Mouse (Mus musculus): ENCODE measurements around the gene Dcaf5. TPM values are rescaled to one million over a fixed set of nuclear protein-coding genes. Genes with fewer than 3 reads are reported as not detected.
"Not testable (repeated sequence)": the region's sequence is repeated elsewhere in the genome, so short reads cannot be mapped to it uniquely, and the experiment has no call there.

Dcaf5 gene
- 9.9 and 10.8 TPM in 2 replicates for polyA plus RNA-seq (2012; ENCODE audit: insufficient read depth, low replicate concordance)

- Histone ChIP-seq H3K27me3 (replicated peaks) (no peaks in the 10 kb centered on the region), H3K9me3 (no peaks in the 10 kb centered on the region), H3K4me1 (peaks cover 32% of the 10 kb centered on the region), H3K36me3 (replicated peaks; ENCODE audit: low read length) (peaks cover 21% of the 10 kb centered on the region), H3K4me3 (replicated peaks) (peak within 1 kb of the TSS; percentile 98)
- TF ChIP-seq FLI1 (IDR thresholded peaks at IDR 0.05; ENCODE audit: low read length), result no peak
- TF ChIP-seq GATA1 (IDR thresholded peaks at IDR 0.05; ENCODE audit: borderline replicate concordance, low read length), result no peak
Observed at GRCm38 (mm10) chr12:80436336-80436976, at the start of gene Dcaf5. Gene Dcaf5 (minus strand): TSS chr12:80436601.

DNA sequence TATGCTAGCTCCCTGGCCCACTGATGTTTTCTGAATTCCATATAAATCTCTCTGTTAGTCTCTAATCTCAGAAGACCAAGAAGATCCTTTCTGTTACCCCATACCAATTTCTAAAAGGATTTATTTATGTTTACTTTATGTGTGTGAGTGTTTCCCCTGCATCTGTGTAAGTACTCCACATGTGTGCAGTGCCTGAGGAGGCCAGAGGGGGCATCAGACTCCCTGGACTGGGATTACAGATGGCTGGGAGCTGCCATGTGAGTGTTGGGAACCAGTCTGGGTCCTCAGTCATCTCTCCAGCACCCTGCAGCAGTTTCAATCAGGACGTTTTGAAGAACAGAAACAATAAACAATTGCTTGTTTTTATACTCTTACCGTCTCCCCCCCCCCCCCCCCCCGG is 47.0 kb upstream of the Dcaf5 start:
- no peaks in the 10 kb centered on the region for H3K27me3 ChIP-seq (replicated peaks)
- H3K4me3 ChIP-seq (replicated peaks), result no peak overlapping the region
- H3K9me3 ChIP-seq, result no peaks in the 10 kb centered on the region
- no peaks in the 10 kb centered on the region for H3K4me1 ChIP-seq
- TF ChIP-seq FLI1 (IDR thresholded peaks at IDR 0.05; ENCODE audit: low read length), result no peak
- TF ChIP-seq GATA1 (IDR thresholded peaks at IDR 0.05; ENCODE audit: borderline replicate concordance, low read length), result no peak
- H3K36me3 ChIP-seq (replicated peaks; ENCODE audit: low read length), result peaks cover 70% of the 10 kb centered on the region

DNA sequence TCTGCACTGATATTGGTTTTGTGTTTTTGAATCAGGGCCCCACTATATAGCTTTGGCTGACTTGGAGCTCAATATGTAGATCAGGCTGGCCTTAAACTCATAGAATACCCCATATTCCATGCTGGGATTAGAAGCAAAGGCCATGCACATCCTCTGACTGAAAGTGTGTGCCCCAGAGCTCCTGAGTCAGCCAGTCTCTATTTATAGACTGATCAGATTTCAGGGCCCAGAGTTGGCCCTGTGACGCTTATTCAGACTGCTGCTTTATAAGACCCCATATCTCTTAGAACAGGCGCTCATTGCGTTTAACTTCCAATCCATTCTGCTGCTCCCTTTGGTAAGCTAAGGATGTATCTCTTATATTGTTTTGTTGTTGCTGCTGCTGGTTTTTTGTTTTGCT is 43.6 kb upstream of the Dcaf5 start:
- Histone ChIP-seq H3K4me3 (replicated peaks) (no peak overlapping the region), H3K36me3 (replicated peaks; ENCODE audit: low read length) (peaks cover 53% of the 10 kb centered on the region), H3K27me3 (replicated peaks) (no peaks in the 10 kb centered on the region), H3K9me3 (no peaks in the 10 kb centered on the region), H3K4me1 (peaks cover 4% of the 10 kb centered on the region)
- no peak for TF ChIP-seq GATA1 (IDR thresholded peaks at IDR 0.05; ENCODE audit: borderline replicate concordance, low read length)

- Histone ChIP-seq H3K9me3 (no peaks in the 10 kb centered on the region), H3K4me1 (peaks cover 31% of the 10 kb centered on the region), H3K4me3 (replicated peaks) (peak overlapping the region; percentile 46), H3K27me3 (replicated peaks) (no peaks in the 10 kb centered on the region), H3K36me3 (replicated peaks; ENCODE audit: low read length) (peaks cover 11% of the 10 kb centered on the region)
- TF ChIP-seq GATA1 (IDR thresholded peaks at IDR 0.05; ENCODE audit: borderline replicate concordance, low read length) (no peak), FLI1 (IDR thresholded peaks at IDR 0.05; ENCODE audit: low read length) (no peak)
Observed at GRCm38 (mm10) chr12:80473731-80474130, 37.3 kb upstream of the Dcaf5 start.

DNA sequence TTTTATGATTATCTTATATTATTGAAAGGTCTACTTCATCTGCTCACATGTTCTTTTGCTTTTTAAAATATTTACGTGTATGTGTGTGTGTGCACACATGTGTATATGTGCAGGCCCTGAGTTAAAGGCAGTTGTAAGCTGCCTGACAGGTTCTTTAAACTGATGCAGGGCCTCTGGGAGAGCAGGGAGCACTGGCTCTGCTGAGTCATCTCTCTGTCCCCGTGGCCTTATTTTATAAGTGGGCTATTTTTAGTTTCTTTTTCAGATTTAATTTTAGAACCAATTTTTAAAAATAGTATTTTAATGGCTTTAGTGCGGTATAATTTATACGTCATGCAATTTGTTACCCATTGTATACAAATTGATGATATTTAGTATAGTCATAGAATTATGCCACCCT is 35.5 kb upstream of the Dcaf5 start:
- TF ChIP-seq FLI1 (IDR thresholded peaks at IDR 0.05; ENCODE audit: low read length) (no peak), GATA1 (IDR thresholded peaks at IDR 0.05; ENCODE audit: borderline replicate concordance, low read length) (no peak)
- peaks cover 31% of the 10 kb centered on the region for H3K4me1 ChIP-seq
- peaks cover 10% of the 10 kb centered on the region for H3K36me3 ChIP-seq (replicated peaks; ENCODE audit: low read length)
- no peaks in the 10 kb centered on the region for H3K27me3 ChIP-seq (replicated peaks)
- no peaks in the 10 kb centered on the region for H3K9me3 ChIP-seq
- no peak overlapping the region for H3K4me3 ChIP-seq (replicated peaks)

GRCm38 (mm10) chr12:80470206-80470605 is 33.8 kb upstream of the Dcaf5 start:
- TF ChIP-seq FLI1 (IDR thresholded peaks at IDR 0.05; ENCODE audit: low read length), result no peak
- TF ChIP-seq GATA1 (IDR thresholded peaks at IDR 0.05; ENCODE audit: borderline replicate concordance, low read length), result no peak
- Histone ChIP-seq H3K9me3 (no peaks in the 10 kb centered on the region), H3K36me3 (replicated peaks; ENCODE audit: low read length) (no peaks in the 10 kb centered on the region), H3K27me3 (replicated peaks) (no peaks in the 10 kb centered on the region), H3K4me1 (peaks cover 31% of the 10 kb centered on the region), H3K4me3 (replicated peaks) (no peak overlapping the region)

DNA sequence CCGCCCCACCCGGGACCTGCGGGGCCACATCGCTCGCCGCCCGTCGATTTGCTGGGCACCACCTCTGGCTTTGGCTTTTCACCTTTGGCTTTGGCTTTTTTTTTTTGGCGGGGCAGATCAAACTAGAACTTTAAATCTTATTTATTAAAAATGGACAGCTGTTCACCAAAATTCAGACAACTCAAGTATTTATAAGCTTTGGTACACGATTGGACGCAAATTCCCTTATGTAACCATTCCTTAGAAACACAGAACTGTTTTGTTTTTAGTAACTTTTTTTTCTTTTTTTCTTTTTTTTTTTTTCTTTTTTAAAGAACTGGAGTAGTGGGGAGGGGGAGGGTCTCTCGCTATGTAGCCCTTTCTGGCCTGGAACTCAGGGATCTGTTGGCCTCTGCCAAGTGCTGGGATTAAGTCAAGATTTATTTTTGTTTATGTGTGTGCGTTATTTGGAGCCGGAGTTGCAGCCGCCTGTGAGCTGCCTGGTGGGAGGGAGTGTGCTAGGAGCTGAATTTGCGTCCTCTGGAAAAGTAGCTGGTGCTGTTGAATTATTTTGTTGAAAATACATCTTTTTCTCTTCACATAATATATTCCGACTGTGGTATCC is 27.4 kb upstream of the Dcaf5 start:
- Histone ChIP-seq H3K27me3 (replicated peaks) (peaks cover 3% of the 10 kb centered on the region), H3K4me1 (peaks cover 21% of the 10 kb centered on the region), H3K4me3 (replicated peaks) (peak overlapping the region; percentile 99), H3K36me3 (replicated peaks; ENCODE audit: low read length) (no peaks in the 10 kb centered on the region), H3K9me3 (peaks cover 9% of the 10 kb centered on the region)
- TF ChIP-seq GATA1 (IDR thresholded peaks at IDR 0.05; ENCODE audit: borderline replicate concordance, low read length), result no peak
- TF ChIP-seq FLI1 (IDR thresholded peaks at IDR 0.05; ENCODE audit: low read length), result no peak

GRCm38 (mm10) chr12:80462942-80463651 is 26.7 kb upstream of the Dcaf5 start, which contains the start of gene Exd2:
Gene Exd2 (plus strand): TSS chr12:80463095.
- H3K9me3 ChIP-seq, result peaks cover 9% of the 10 kb centered on the region
- peaks cover 3% of the 10 kb centered on the region for H3K27me3 ChIP-seq (replicated peaks)
- H3K4me3 ChIP-seq (replicated peaks), result peak within 1 kb of the TSS; percentile 99
- peaks cover 21% of the 10 kb centered on the region for H3K4me1 ChIP-seq
- TF ChIP-seq GATA1 (IDR thresholded peaks at IDR 0.05; ENCODE audit: borderline replicate concordance, low read length), result no peak
- peak; percentile 61; the same call in 1 of the 2 replicates for TF ChIP-seq FLI1 (IDR thresholded peaks at IDR 0.05; ENCODE audit: low read length)
- no peaks in the 10 kb centered on the region for H3K36me3 ChIP-seq (replicated peaks; ENCODE audit: low read length)

- H3K4me1 ChIP-seq, result peaks cover 21% of the 10 kb centered on the region
- H3K36me3 ChIP-seq (replicated peaks; ENCODE audit: low read length); H3K27me3 ChIP-seq (replicated peaks); H3K9me3 ChIP-seq: not testable (repeated sequence)
- peak overlapping the region; percentile 99 for H3K4me3 ChIP-seq (replicated peaks)
Observed at GRCm38 (mm10) chr12:80462292-80462896, 26.0 kb upstream of the Dcaf5 start.

DNA sequence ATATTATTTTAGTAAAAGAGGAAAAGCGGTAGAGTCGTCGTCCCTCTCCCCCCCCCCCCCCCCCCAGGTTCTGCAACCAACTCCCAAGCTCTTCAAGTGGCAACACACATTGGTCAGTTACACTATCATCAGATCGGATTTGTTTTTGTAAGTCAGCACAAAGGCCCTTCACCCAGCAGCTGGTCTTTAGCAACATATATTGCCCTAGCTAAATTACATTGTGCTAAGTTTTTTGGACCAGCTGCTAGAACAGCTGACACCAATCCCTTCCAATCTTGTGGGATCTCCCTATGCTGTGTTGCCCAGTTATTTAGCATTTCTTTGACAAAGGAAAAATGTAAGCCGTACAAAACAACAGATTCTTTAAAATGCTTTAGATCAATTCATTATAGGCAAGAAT is 21.6 kb upstream of the Dcaf5 start:
- H3K4me1 ChIP-seq, result no peaks in the 10 kb centered on the region
- H3K4me3 ChIP-seq (replicated peaks), result no peak overlapping the region
- no peaks in the 10 kb centered on the region for H3K36me3 ChIP-seq (replicated peaks; ENCODE audit: low read length)
- H3K27me3 ChIP-seq (replicated peaks), result peaks cover 7% of the 10 kb centered on the region
- TF ChIP-seq FLI1 (IDR thresholded peaks at IDR 0.05; ENCODE audit: low read length) (no peak), GATA1 (IDR thresholded peaks at IDR 0.05; ENCODE audit: borderline replicate concordance, low read length) (no peak)
- H3K9me3 ChIP-seq, result peaks cover 9% of the 10 kb centered on the region

Measured in megakaryocyte, embryonic 14.5 days (primary cell).